16 mouse cellular contexts compared by ENCODE assay signal in the genomic region with DNA sequence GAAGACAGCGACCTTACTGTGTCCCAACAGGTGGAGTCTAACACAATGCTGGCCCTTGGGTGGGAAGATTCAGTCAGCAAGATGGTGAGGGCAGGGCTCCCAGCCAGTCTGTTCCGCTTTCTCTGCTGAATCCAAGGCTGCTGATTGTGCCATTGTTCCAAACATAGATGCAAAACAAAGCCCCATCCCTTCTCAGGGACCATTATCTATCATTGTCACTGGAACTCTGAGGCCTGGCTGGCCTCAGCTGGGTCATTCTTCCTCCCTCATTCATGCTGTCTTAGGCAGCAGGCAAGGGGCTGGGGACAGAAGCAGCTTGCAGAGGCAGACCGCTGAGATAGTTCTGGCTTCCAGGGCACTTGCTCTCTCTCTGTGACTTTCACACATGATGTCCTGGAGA.
DNase-seq lines count a peak whose midpoint lies in the region; ATAC-seq and TF ChIP-seq lines count a peak whose summit lies in the region.
"Had no signal": no experiment of that assay in that cellular context is flagged by ENCODE, and none has a peak within 500 bp of the region (broad histone marks: within the 10 kb centered on the region; RNA-seq: fewer than 3 reads in every experiment).

No protein-coding gene starts in this region.

- DNase-seq in heart, adult 11 months = peak; percentile 91
- no peak for DNase-seq in heart, postnatal 25 days (ENCODE audit: low spot score)
- DNase-seq in lung, postnatal 25 days (ENCODE audit: low spot score) = no peak
- peak; percentile 18 for DNase-seq in brain, embryonic 14.5 days (ENCODE audit: low read depth)
- peak; percentile 37 for DNase-seq in lung, postnatal 36 days
- DNase-seq in frontal cortex, postnatal 10 days (ENCODE audit: low spot score in 2 of 2) = no peak
- DNase-seq: adrenal gland, postnatal 10 days; cerebellum, postnatal 36 days; gastrocnemius, postnatal 25 days; thymus, postnatal 36 days had no signal

- no peaks in the 10 kb centered on the region for H3K27me3 ChIP-seq in lung, embryonic 15.5 days

- peak overlapping the region; percentile 35; the same call in 1 of the 2 replicates for H3K27ac ChIP-seq in lung, embryonic 15.5 days
- H3K27ac ChIP-seq: liver, embryonic 14.5 days; stomach, embryonic 15.5 days had no signal

- TF ChIP-seq POLR2A in brain, embryonic 14.5 days (IDR thresholded peaks at IDR 0.05; ENCODE audit: borderline replicate concordance, extremely low read depth, insufficient read depth, insufficient read length, poor library complexity, severe bottlenecking) = no peak

- no peaks in the 10 kb centered on the region for H3K36me3 ChIP-seq in lung, embryonic 15.5 days
- H3K36me3 ChIP-seq: stomach, embryonic 15.5 days had no signal

- H3K4me1 ChIP-seq in lung, embryonic 15.5 days = peaks cover 48% of the 10 kb centered on the region

- no peak overlapping the region for H3K9ac ChIP-seq in lung, embryonic 15.5 days
- H3K9ac ChIP-seq: liver, embryonic 14.5 days; stomach, embryonic 15.5 days had no signal

- H3K4me2 ChIP-seq in lung, embryonic 15.5 days = no peak overlapping the region
- H3K4me2 ChIP-seq: stomach, embryonic 15.5 days had no signal

- no peaks in the 10 kb centered on the region for H3K9me3 ChIP-seq in lung, embryonic 15.5 days
- H3K9me3 ChIP-seq: stomach, embryonic 15.5 days had no signal

- H3K4me3 ChIP-seq in lung, embryonic 15.5 days = no peak overlapping the region
- H3K4me3 ChIP-seq: stomach, embryonic 15.5 days had no signal

- no peak for TF ChIP-seq CTCF in brain, embryonic 14.5 days (IDR thresholded peaks at IDR 0.05; ENCODE audit: borderline replicate concordance, extremely low read depth, insufficient read depth, insufficient read length)

- intact Hi-C loops in heart, postnatal 25 days (cut with DNase I) = no loop called here

- WGBS in lung, embryonic 15.5 days = 39% methylated on average over 3 of the region's 3 CpGs

- ATAC-seq in lung, embryonic 15.5 days (ENCODE audit: borderline replicate concordance, extremely low read depth, low FRiP score, low TSS enrichment) = no peak
- no peak for ATAC-seq in activated CD4-positive, CD25-positive, alpha-beta regulatory T cell, adult 4 months
- ATAC-seq: forebrain, embryonic 16.5 days; midbrain, embryonic 16.5 days had no signal

Comparison
In these comparisons a context has a peak if more than half of its experiments do, and no peak if none do; other contexts are left out.
1. DNase-seq: peak in heart, adult 11 months (single experiment), brain, embryonic 14.5 days (single experiment) and lung, postnatal 36 days (single experiment); none in heart, postnatal 25 days (single experiment), lung, postnatal 25 days (single experiment) and frontal cortex, postnatal 10 days (0 of 2).